Mouse (Mus musculus): ENCODE measurements around the gene Tubg2. TPM values are rescaled to one million over a fixed set of nuclear protein-coding genes. Genes with fewer than 3 reads are reported as not detected.
A peak's percentile ranks its signal among the peaks of the same experiment; 100 is the strongest.

The Tubg2 gene
- total RNA-seq, 1 experiment: 0.31 TPM

GRCm38 (mm10) chr11:101164677-101165580, 9.2 kb downstream of the Tubg2 start:
- H3K36me3 ChIP-seq (ENCODE audit: control insufficient read depth, insufficient read depth, low read length, poor library complexity, severe bottlenecking): peaks cover 2% of the 10 kb centered on the region; the same call in 1 of the 2 replicates

DNA sequence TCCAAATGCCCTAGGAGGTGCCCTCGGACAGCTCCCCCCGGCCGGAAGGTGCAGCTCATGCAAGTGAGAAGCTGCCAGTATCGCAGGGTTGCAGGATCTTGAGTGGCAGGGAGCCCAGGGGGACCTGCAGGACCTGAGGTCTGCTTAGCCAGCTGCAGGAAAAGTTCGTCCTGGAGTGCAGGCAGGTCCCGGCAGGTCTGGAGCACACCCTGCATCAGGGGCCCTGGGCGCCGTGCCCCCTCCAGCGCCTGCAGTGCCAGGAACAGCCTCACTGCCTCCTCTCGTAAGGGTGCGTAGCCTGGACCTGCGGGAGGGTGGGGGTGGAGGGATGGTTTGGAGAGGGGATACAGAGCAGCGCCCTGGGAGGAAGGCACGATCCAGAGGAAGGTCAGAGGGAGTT, 10.7 kb downstream of the Tubg2 start:
- H3K27ac ChIP-seq (ENCODE audit: insufficient read depth, low read depth, low read length, poor library complexity, severe bottlenecking): no peak overlapping the region
- in situ Hi-C loops (cut with MboI; ENCODE audit: low sequenced_read_pairs in 2 of 2, unreplicated experiment in 2 of 2): no loop called here
- peaks cover 2% of the 10 kb centered on the region; the same call in 1 of the 2 replicates for H3K36me3 ChIP-seq (ENCODE audit: control insufficient read depth, insufficient read depth, low read length, poor library complexity, severe bottlenecking)
- no peak for DNase-seq (ENCODE audit: low read depth, low spot score)
- H3K4me1 ChIP-seq (ENCODE audit: control insufficient read depth in 2 of 2, insufficient read depth in 2 of 2, low read length in 2 of 2, poor library complexity in 1 of 2): peaks cover 0 to 13% of the 10 kb centered on the region in 2 experiments; a peak in 2 of 4 replicates
- H3K9me3 ChIP-seq (ENCODE audit: control insufficient read depth, insufficient read depth, low read depth, low read length): no peaks in the 10 kb centered on the region
- H3K4me3 ChIP-seq (ENCODE audit: insufficient read depth in 1 of 2, low read depth in 1 of 2, low read length in 2 of 2, poor library complexity in 1 of 2, severe bottlenecking in 1 of 2): no peak overlapping the region
- TF ChIP-seq HCFC1 (IDR thresholded peaks at IDR 0.05; ENCODE audit: borderline replicate concordance, insufficient read depth, low read length): no peak
- no peak for TF ChIP-seq ZNF384 (IDR thresholded peaks at IDR 0.05; ENCODE audit: low read depth, low read length)
- TF ChIP-seq ZC3H11A (IDR thresholded peaks at IDR 0.05; ENCODE audit: borderline replicate concordance, low read depth, low read length): no peak
- TF ChIP-seq MAFK (IDR thresholded peaks at IDR 0.05; ENCODE audit: insufficient read depth, low read depth, low read length): no peak
- TF ChIP-seq CHD2 (IDR thresholded peaks at IDR 0.05; ENCODE audit: low read depth, low read length): no peak
- no peak overlapping the region for H3K9ac ChIP-seq (ENCODE audit: insufficient read depth, low read depth, low read length, poor library complexity, severe bottlenecking)

More at GRCm38 (mm10) chr11:101164677-101165580, 9.2 kb downstream of the Tubg2 start:
- TF ChIP-seq MAFK (IDR thresholded peaks at IDR 0.05; ENCODE audit: insufficient read depth, low read depth, low read length) (no peak), ZC3H11A (IDR thresholded peaks at IDR 0.05; ENCODE audit: borderline replicate concordance, low read depth, low read length) (no peak), CHD2 (IDR thresholded peaks at IDR 0.05; ENCODE audit: low read depth, low read length) (no peak), ZNF384 (IDR thresholded peaks at IDR 0.05; ENCODE audit: low read depth, low read length) (no peak), HCFC1 (IDR thresholded peaks at IDR 0.05; ENCODE audit: borderline replicate concordance, insufficient read depth, low read length) (no peak)
- Histone ChIP-seq H3K9ac (ENCODE audit: insufficient read depth, low read depth, low read length, poor library complexity, severe bottlenecking) (no peak overlapping the region), H3K9me3 (ENCODE audit: control insufficient read depth, insufficient read depth, low read depth, low read length) (no peaks in the 10 kb centered on the region), H3K4me1 (ENCODE audit: control insufficient read depth in 2 of 2, insufficient read depth in 2 of 2, low read length in 2 of 2, poor library complexity in 1 of 2) (peaks cover 0 to 10% of the 10 kb centered on the region in 2 experiments; a peak in 2 of 4 replicates), H3K27ac (ENCODE audit: insufficient read depth, low read depth, low read length, poor library complexity, severe bottlenecking) (no peak overlapping the region), H3K4me3 (ENCODE audit: insufficient read depth in 1 of 2, low read depth in 1 of 2, low read length in 2 of 2, poor library complexity in 1 of 2, severe bottlenecking in 1 of 2) (peak overlapping the region; percentile 43 to 46; a peak in 2 of 4 replicates)
- DNase-seq (ENCODE audit: low read depth, low spot score): no peak
- in situ Hi-C loops (cut with MboI; ENCODE audit: low sequenced_read_pairs in 2 of 2, unreplicated experiment in 2 of 2): no loop called here

DNA sequence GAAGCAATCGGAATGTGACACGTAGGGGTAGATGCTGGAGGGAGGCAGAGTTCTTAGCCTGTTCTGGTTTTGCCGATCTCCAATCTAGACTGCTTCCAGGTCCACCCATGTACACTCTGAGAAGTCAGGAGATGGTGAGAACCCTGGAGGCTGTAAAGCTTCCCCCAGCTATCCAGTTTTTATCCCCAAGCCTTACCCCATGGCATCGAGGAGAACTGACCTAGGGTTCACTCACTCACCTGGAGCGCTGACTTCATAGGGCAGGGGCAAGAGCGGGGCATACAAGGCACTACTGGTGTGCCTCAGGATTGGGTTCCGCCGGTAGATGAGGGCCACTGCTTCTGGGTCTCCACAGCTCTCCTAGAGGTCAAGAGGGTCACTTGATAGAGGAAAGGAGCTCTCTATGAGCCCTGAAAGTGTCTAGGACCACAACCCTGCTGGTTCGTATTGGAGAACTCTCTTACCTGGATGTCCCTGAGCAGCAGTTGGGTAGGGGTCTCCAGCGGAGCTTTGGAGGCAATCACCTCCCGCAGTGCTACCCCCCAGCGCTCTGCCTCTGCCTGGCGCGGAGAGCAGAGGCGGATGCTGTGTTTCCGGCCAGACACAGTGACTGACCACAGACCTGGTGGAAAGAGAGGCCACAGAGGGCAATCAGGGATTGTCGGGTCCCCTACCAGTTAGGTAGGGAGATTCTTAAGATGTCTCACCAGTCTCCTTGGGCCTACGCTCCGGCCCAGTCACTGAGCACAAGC, 11.7 kb downstream of the Tubg2 start:
- H3K4me1 ChIP-seq (ENCODE audit: control insufficient read depth in 2 of 2, insufficient read depth in 2 of 2, low read length in 2 of 2, poor library complexity in 1 of 2): peaks cover 0 to 13% of the 10 kb centered on the region in 2 experiments; a peak in 2 of 4 replicates
- TF ChIP-seq ZNF384 (IDR thresholded peaks at IDR 0.05; ENCODE audit: low read depth, low read length) (no peak), MAFK (IDR thresholded peaks at IDR 0.05; ENCODE audit: insufficient read depth, low read depth, low read length) (no peak), ZC3H11A (IDR thresholded peaks at IDR 0.05; ENCODE audit: borderline replicate concordance, low read depth, low read length) (no peak), HCFC1 (IDR thresholded peaks at IDR 0.05; ENCODE audit: borderline replicate concordance, insufficient read depth, low read length) (no peak), CHD2 (IDR thresholded peaks at IDR 0.05; ENCODE audit: low read depth, low read length) (no peak)
- H3K9ac ChIP-seq (ENCODE audit: insufficient read depth, low read depth, low read length, poor library complexity, severe bottlenecking): no peak overlapping the region
- no peak overlapping the region for H3K27ac ChIP-seq (ENCODE audit: insufficient read depth, low read depth, low read length, poor library complexity, severe bottlenecking)
- no peaks in the 10 kb centered on the region for H3K9me3 ChIP-seq (ENCODE audit: control insufficient read depth, insufficient read depth, low read depth, low read length)
- H3K36me3 ChIP-seq (ENCODE audit: control insufficient read depth, insufficient read depth, low read length, poor library complexity, severe bottlenecking): peaks cover 2% of the 10 kb centered on the region; the same call in 1 of the 2 replicates
- H3K4me3 ChIP-seq (ENCODE audit: insufficient read depth in 1 of 2, low read depth in 1 of 2, low read length in 2 of 2, poor library complexity in 1 of 2, severe bottlenecking in 1 of 2): no peak overlapping the region
- no peak for DNase-seq (ENCODE audit: low read depth, low spot score)
- in situ Hi-C loops (cut with MboI; ENCODE audit: low sequenced_read_pairs in 2 of 2, unreplicated experiment in 2 of 2): no loop called here

DNA sequence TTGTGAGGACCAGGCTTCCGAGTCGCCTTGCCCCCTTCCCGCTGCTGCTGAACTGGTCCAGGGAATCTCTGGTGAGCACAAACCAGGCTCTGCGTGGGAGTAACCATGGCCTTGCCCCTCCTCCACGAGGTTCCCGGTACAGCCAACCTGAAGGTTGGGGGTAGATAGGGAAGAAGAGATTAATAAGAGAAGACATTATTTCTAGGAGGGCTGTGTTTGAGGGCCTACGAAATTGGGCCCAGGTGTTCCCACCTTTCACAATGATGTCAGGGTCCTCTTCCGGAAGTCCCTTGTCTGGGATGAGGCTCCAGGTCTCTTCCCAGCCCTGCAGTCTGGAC, 12.2 kb downstream of the Tubg2 start:
- Histone ChIP-seq H3K9ac (ENCODE audit: insufficient read depth, low read depth, low read length, poor library complexity, severe bottlenecking) (no peak overlapping the region), H3K27ac (ENCODE audit: insufficient read depth, low read depth, low read length, poor library complexity, severe bottlenecking) (no peak overlapping the region), H3K4me1 (ENCODE audit: control insufficient read depth in 2 of 2, insufficient read depth in 2 of 2, low read length in 2 of 2, poor library complexity in 1 of 2) (peaks cover 0 to 11% of the 10 kb centered on the region in 2 experiments; a peak in 2 of 4 replicates), H3K36me3 (ENCODE audit: control insufficient read depth, insufficient read depth, low read length, poor library complexity, severe bottlenecking) (peaks cover 2% of the 10 kb centered on the region; the same call in 1 of the 2 replicates), H3K4me3 (ENCODE audit: insufficient read depth in 1 of 2, low read depth in 1 of 2, low read length in 2 of 2, poor library complexity in 1 of 2, severe bottlenecking in 1 of 2) (no peak overlapping the region), H3K9me3 (ENCODE audit: control insufficient read depth, insufficient read depth, low read depth, low read length) (no peaks in the 10 kb centered on the region)
- DNase-seq (ENCODE audit: low read depth, low spot score): no peak
- in situ Hi-C loops (cut with MboI; ENCODE audit: low sequenced_read_pairs in 2 of 2, unreplicated experiment in 2 of 2): no loop called here
- TF ChIP-seq ZNF384 (IDR thresholded peaks at IDR 0.05; ENCODE audit: low read depth, low read length) (no peak), ZC3H11A (IDR thresholded peaks at IDR 0.05; ENCODE audit: borderline replicate concordance, low read depth, low read length) (no peak), HCFC1 (IDR thresholded peaks at IDR 0.05; ENCODE audit: borderline replicate concordance, insufficient read depth, low read length) (no peak), CHD2 (IDR thresholded peaks at IDR 0.05; ENCODE audit: low read depth, low read length) (no peak), MAFK (IDR thresholded peaks at IDR 0.05; ENCODE audit: insufficient read depth, low read depth, low read length) (no peak)

All from ES-E14 (cell line).